Comparison of ENCODE assay signal across 8 mouse cellular contexts in the genomic region with DNA sequence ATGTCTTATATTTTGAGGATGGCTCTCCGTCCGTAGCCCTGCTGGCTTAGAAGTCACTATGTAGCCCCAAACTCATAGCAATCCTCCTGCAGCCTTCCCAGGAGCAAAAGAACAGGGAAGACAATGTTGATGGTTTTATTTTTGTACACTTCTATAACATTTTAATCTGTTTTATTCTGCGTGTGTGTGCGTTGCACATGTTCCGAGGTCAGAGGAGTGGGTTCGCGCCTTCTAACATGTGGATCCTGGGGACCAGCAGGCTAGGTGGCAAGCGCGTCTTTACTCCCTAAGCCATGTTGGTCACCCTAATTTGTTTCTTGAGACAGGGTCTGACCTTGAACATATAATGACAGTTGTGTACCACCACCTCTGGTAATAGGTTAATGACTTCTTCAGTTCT. TPM values are rescaled to one million over a fixed set of nuclear protein-coding genes. Genes with fewer than 3 reads are reported as not detected.
A peak's percentile ranks its signal among the peaks of the same experiment; 100 is the strongest.
DNase-seq lines count a peak whose midpoint lies in the region; ATAC-seq and TF ChIP-seq lines count a peak whose summit lies in the region.

No protein-coding gene starts in this region.

- DNase-seq in heart, postnatal 10 days: no peak
- no peak for DNase-seq in G1E (ENCODE audit: low spot score)
- no peak for DNase-seq in heart, postnatal 0 days (ENCODE audit: low spot score)
- DNase-seq in layer of hippocampus, postnatal 14 days (ENCODE audit: low spot score in 2 of 2): no peak
- DNase-seq in urinary bladder, adult 18-20 months (ENCODE audit: low spot score in 2 of 2): no peak
- DNase-seq in embryo, embryonic 10 days (ENCODE audit: low spot score): no peak

- peaks cover 54% of the 10 kb centered on the region for H3K27me3 ChIP-seq in heart, embryonic 11.5 days (ENCODE audit: control insufficient read depth, insufficient read depth, low read length)
- no peaks in the 10 kb centered on the region for H3K27me3 ChIP-seq in G1E (ENCODE audit: insufficient read depth, low read length)
- H3K27me3 ChIP-seq in heart, postnatal 0 days (ENCODE audit: control insufficient read depth, insufficient read depth, low read length): peaks cover 23% of the 10 kb centered on the region

- TF ChIP-seq EP300 in heart, postnatal 0 days (IDR thresholded peaks at IDR 0.05; ENCODE audit: low read depth): no peak

- intact Hi-C loops in heart, postnatal 10 days (cut with DNase I): no loop called here

- no peaks in the 10 kb centered on the region for H3K36me3 ChIP-seq in heart, embryonic 11.5 days (ENCODE audit: control insufficient read depth, insufficient read depth, low read length)
- H3K36me3 ChIP-seq in G1E (replicated peaks): peaks cover 46% of the 10 kb centered on the region
- no peaks in the 10 kb centered on the region for H3K36me3 ChIP-seq in heart, postnatal 0 days (replicated peaks; ENCODE audit: control insufficient read depth, insufficient read depth, low read length)

- H3K4me2 ChIP-seq in heart, embryonic 11.5 days: peak overlapping the region; percentile 93
- H3K4me2 ChIP-seq in heart, postnatal 0 days (ENCODE audit: low read depth, low read length): peak overlapping the region; percentile 90

- TF ChIP-seq CTCF in G1E (IDR thresholded peaks at IDR 0.05; ENCODE audit: low read depth, low read length): no peak
- TF ChIP-seq CTCF in heart, postnatal 0 days (IDR thresholded peaks at IDR 0.05; ENCODE audit: low read depth): no peak

- ATAC-seq in heart, embryonic 11.5 days (replicated peaks; ENCODE audit: insufficient number of reproducible peaks, low FRiP score, low TSS enrichment): no peak
- ATAC-seq in G1E (ENCODE audit: extremely low read depth, insufficient number of reproducible peaks, low FRiP score, poor library complexity, severe bottlenecking): no peak
- ATAC-seq in heart, postnatal 0 days (ENCODE audit: insufficient read depth, low read depth): no peak
- 0 out of 2 replicates have a peak, but pooled peaks have one; percentile 9 for ATAC-seq in megakaryocyte, adult 5-6 weeks (ENCODE audit: poor library complexity, severe bottlenecking)

- 58% methylated on average over 9 of the region's 9 CpGs for WGBS in heart, embryonic 11.5 days (ENCODE audit: insufficient replicate concordance)
- WGBS in heart, postnatal 0 days: 52% methylated on average over 9 of the region's 9 CpGs

- H3K4me1 ChIP-seq in heart, embryonic 11.5 days (ENCODE audit: control insufficient read depth, insufficient read depth, low read length): peaks cover 23% of the 10 kb centered on the region
- H3K4me1 ChIP-seq in G1E (ENCODE audit: insufficient read depth, low read depth, low read length): peaks cover 41% of the 10 kb centered on the region
- H3K4me1 ChIP-seq in heart, postnatal 0 days (ENCODE audit: control insufficient read depth, insufficient read depth): peaks cover 17% of the 10 kb centered on the region

- 0 out of 2 replicates have a peak overlapping the region, but pooled peaks have one; percentile 3 for H3K27ac ChIP-seq in heart, embryonic 11.5 days (ENCODE audit: low read depth, low read length)
- H3K27ac ChIP-seq in heart, postnatal 0 days (ENCODE audit: low read depth): peak overlapping the region; percentile 86

- H3K4me3 ChIP-seq in heart, embryonic 11.5 days (ENCODE audit: low read depth, low read length): peak overlapping the region; percentile 80
- peak overlapping the region; percentile 82 for H3K4me3 ChIP-seq in G1E (ENCODE audit: low read depth, low read length)
- H3K4me3 ChIP-seq in heart, postnatal 0 days (ENCODE audit: low read depth, low read length): peak overlapping the region; percentile 83

- peak overlapping the region; percentile 89 for H3K9ac ChIP-seq in heart, embryonic 11.5 days (ENCODE audit: low read depth, low read length)
- H3K9ac ChIP-seq in heart, postnatal 0 days (replicated peaks; ENCODE audit: low read depth, low read length): peak overlapping the region; percentile 83

- no peaks in the 10 kb centered on the region for H3K9me3 ChIP-seq in heart, embryonic 11.5 days (replicated peaks; ENCODE audit: control insufficient read depth, low read length)
- peaks cover 15% of the 10 kb centered on the region for H3K9me3 ChIP-seq in G1E (replicated peaks)
- no peaks in the 10 kb centered on the region for H3K9me3 ChIP-seq in heart, postnatal 0 days (replicated peaks; ENCODE audit: control insufficient read depth, low read length)

RNA-seq across cellular contexts. Expression of a gene that starts 0.7 kb away (rescaled TPM):
- polyA plus RNA-seq in heart, embryonic 11.5 days (2014; fragmentation: Nextera tagmentation; extraction: Ambion mirVana): 4.9 and 5.3 TPM in 2 replicates
- 10 to 100 TPM; 14.3 to 15.0 TPM for total RNA-seq in heart, postnatal 10 days (2021)
- total RNA-seq in G1E (2014; fragmentation: Nextera tagmentation) (29.8 and 32.0 TPM in 2 replicates), G1E (2017) (15.7 and 15.9 TPM in 2 replicates)
- 68.8 and 73.6 TPM in 2 replicates for polyA plus RNA-seq in G1E (2012)
- 14.6 and 16.9 TPM in 2 replicates for total RNA-seq in heart, postnatal 0 days (2014; rRNA removed; ENCODE audit: low replicate concordance)
- polyA plus RNA-seq in heart, postnatal 0 days (2015; fragmentation: Nextera tagmentation; extraction: Ambion mirVana): 5.7 and 5.8 TPM in 2 replicates
- 4.8 and 5.0 TPM in 2 replicates for total RNA-seq in megakaryocyte, adult 5-6 weeks (2015)
- total RNA-seq in megakaryocyte, adult 5-6 weeks (2017): 2.6 and 5.2 TPM in 2 replicates
- total RNA-seq in layer of hippocampus, postnatal 14 days (2021): 1 to 10 TPM; 7.1 to 7.7 TPM

RNA-seq across cellular contexts. Expression of a gene that starts 5.2 kb away (rescaled TPM):
- 0.63 and 0.65 TPM in 2 replicates for polyA plus RNA-seq in heart, embryonic 11.5 days (2014; fragmentation: Nextera tagmentation; extraction: Ambion mirVana)
- total RNA-seq in heart, postnatal 10 days (2021): 1 to 10 TPM; 1.1 to 1.5 TPM
- 6.5 and 7.3 TPM in 2 replicates for total RNA-seq in G1E (2014; fragmentation: Nextera tagmentation)
- 4.1 and 5.2 TPM in 2 replicates for total RNA-seq in G1E (2017)
- 3.7 and 4.6 TPM in 2 replicates for polyA plus RNA-seq in G1E (2012)
- 0.57 and 1.2 TPM in 2 replicates for total RNA-seq in heart, postnatal 0 days (2014; rRNA removed; ENCODE audit: low replicate concordance)
- polyA plus RNA-seq in heart, postnatal 0 days (2015; fragmentation: Nextera tagmentation; extraction: Ambion mirVana): 0.51 and 0.60 TPM in 2 replicates
- 0.11 TPM in 1 of 2 replicates, not detected in the other for total RNA-seq in megakaryocyte, adult 5-6 weeks (2015)
- total RNA-seq in megakaryocyte, adult 5-6 weeks (2017): 1.1 TPM in 1 of 2 replicates, not detected in the other
- total RNA-seq in layer of hippocampus, postnatal 14 days (2021): 100 to 1,000 TPM; 268 to 281 TPM

RNA-seq across cellular contexts. Expression of a gene that starts 12.2 kb away (rescaled TPM):
- polyA plus RNA-seq in heart, embryonic 11.5 days (2014; fragmentation: Nextera tagmentation; extraction: Ambion mirVana): 0.61 and 0.89 TPM in 2 replicates
- 1 to 10 TPM; 5.1 to 5.4 TPM for total RNA-seq in heart, postnatal 10 days (2021)
- total RNA-seq in G1E (2014; fragmentation: Nextera tagmentation) (3.4 and 9.1 TPM in 2 replicates), G1E (2017) (2.7 and 4.6 TPM in 2 replicates)
- polyA plus RNA-seq in G1E (2012): 28.6 and 35.3 TPM in 2 replicates
- not detected in 2 replicates for total RNA-seq in heart, postnatal 0 days (2014; rRNA removed; ENCODE audit: low replicate concordance)
- 1.5 and 2.4 TPM in 2 replicates for polyA plus RNA-seq in heart, postnatal 0 days (2015; fragmentation: Nextera tagmentation; extraction: Ambion mirVana)
- total RNA-seq in megakaryocyte, adult 5-6 weeks (2015): 2.9 and 4.2 TPM in 2 replicates
- 1.1 and 2.4 TPM in 2 replicates for total RNA-seq in megakaryocyte, adult 5-6 weeks (2017)
- total RNA-seq in layer of hippocampus, postnatal 14 days (2021): 1 to 10 TPM; 2.6 to 3.0 TPM

RNA-seq across cellular contexts. Expression of a gene that starts 24.8 kb away (rescaled TPM):
- 1.4 and 1.8 TPM in 2 replicates for polyA plus RNA-seq in heart, embryonic 11.5 days (2014; fragmentation: Nextera tagmentation; extraction: Ambion mirVana)
- total RNA-seq in heart, postnatal 10 days (2021): 10 to 100 TPM; 12.0 to 12.2 TPM
- not detected in 2 replicates for total RNA-seq in G1E (2014; fragmentation: Nextera tagmentation)
- 0.05 and 0.06 TPM in 2 replicates for total RNA-seq in G1E (2017)
- not detected in 2 replicates for polyA plus RNA-seq in G1E (2012)
- 8.7 TPM in 2 replicates for total RNA-seq in heart, postnatal 0 days (2014; rRNA removed; ENCODE audit: low replicate concordance)
- 6.4 TPM in 2 replicates for polyA plus RNA-seq in heart, postnatal 0 days (2015; fragmentation: Nextera tagmentation; extraction: Ambion mirVana)
- total RNA-seq in megakaryocyte, adult 5-6 weeks (2015): 0.36 and 0.89 TPM in 2 replicates
- total RNA-seq in megakaryocyte, adult 5-6 weeks (2017): 0.18 TPM in 1 of 2 replicates, not detected in the other
- total RNA-seq in layer of hippocampus, postnatal 14 days (2021): under 1 TPM; 0.23 to 0.48 TPM

RNA-seq across cellular contexts. Expression of a gene that starts 48.7 kb away (rescaled TPM):
- polyA plus RNA-seq in heart, embryonic 11.5 days (2014; fragmentation: Nextera tagmentation; extraction: Ambion mirVana): 0.83 and 1.2 TPM in 2 replicates
- 1 to 10 TPM; 1.3 to 2.4 TPM for total RNA-seq in heart, postnatal 10 days (2021)
- total RNA-seq in G1E (2014; fragmentation: Nextera tagmentation) (2.2 and 27.3 TPM in 2 replicates), G1E (2017) (7.6 and 7.7 TPM in 2 replicates)
- 14.0 and 16.2 TPM in 2 replicates for polyA plus RNA-seq in G1E (2012)
- total RNA-seq in heart, postnatal 0 days (2014; rRNA removed; ENCODE audit: low replicate concordance): 0.04 and 1.1 TPM in 2 replicates
- 0.92 and 1.4 TPM in 2 replicates for polyA plus RNA-seq in heart, postnatal 0 days (2015; fragmentation: Nextera tagmentation; extraction: Ambion mirVana)
- 28.4 and 30.9 TPM in 2 replicates for total RNA-seq in megakaryocyte, adult 5-6 weeks (2015)
- 39.6 and 41.2 TPM in 2 replicates for total RNA-seq in megakaryocyte, adult 5-6 weeks (2017)
- 10 to 100 TPM; 83.1 to 86.4 TPM for total RNA-seq in layer of hippocampus, postnatal 14 days (2021)

Comparison
In these comparisons a context has a peak if more than half of its experiments do, and no peak if none do; other contexts are left out.
1. RNA of a gene that starts 5.2 kb away (total RNA-seq): 268 to 281 TPM in layer of hippocampus, postnatal 14 days; 4.1 to 7.3 TPM in G1E, 1.1 to 1.5 TPM in heart, postnatal 10 days, 0.57 to 1.2 TPM in heart, postnatal 0 days and 0.11 to 1.1 TPM in megakaryocyte, adult 5-6 weeks; every median in the first group is over 10 times any median in the second.
2. Peak in every context shown above with its lines, with median percentiles within 50 percentile points of each other: H3K4me3 ChIP-seq.